Mouse (Mus musculus) small intestine, adult 2 months (tissue): ENCODE data around the gene Gstt1. TPM values are rescaled to one million over a fixed set of nuclear protein-coding genes. Genes with fewer than 3 reads are reported as not detected.
A peak's percentile ranks its signal among the peaks of the same experiment; 100 is the strongest.

Source experiments
- H3K27ac ChIP-seq: fragments of 200-500 bp; 2 replicates; pipeline ENCODE4 v1.5.1; 2012; ENCODE audit warnings: low read depth, low read length, control low read depth, inconsistent platforms; ENCODE audit not compliant: insufficient read depth
- H3K27me3 ChIP-seq: fragments of 200-500 bp; 2 replicates; pipeline ENCODE4 v1.6.1; 2012; ENCODE audit warnings: mild to moderate bottlenecking, moderate library complexity, low read length, inconsistent platforms; ENCODE audit not compliant: control insufficient read depth, insufficient read depth
- H3K36me3 ChIP-seq: fragments of 200-500 bp; 2 replicates; pipeline ENCODE4 v1.6.1; 2012; ENCODE audit warnings: mild to moderate bottlenecking, low read length, control low read depth, inconsistent platforms; ENCODE audit not compliant: control insufficient read depth, insufficient read depth
- H3K4me1 ChIP-seq: fragments of 200-500 bp; 2 replicates; pipeline ENCODE4 v1.6.1; 2012; ENCODE audit warnings: low read length, inconsistent platforms, mixed read lengths; ENCODE audit not compliant: control insufficient read depth, insufficient read depth, insufficient read length
- H3K4me3 ChIP-seq: fragments of 200-500 bp; 2 replicates; pipeline ENCODE4 v1.5.1; 2012; ENCODE audit warnings: low read depth, mild to moderate bottlenecking, control low read depth, inconsistent platforms, low read length, moderate library complexity
- CTCF ChIP-seq: fragments of 200-500 bp; IDR thresholded peaks from 2 replicates; pipeline ENCODE4 v1.5.1; 2012; ENCODE audit warnings: low read depth, mild to moderate bottlenecking, control low read depth, inconsistent platforms, low read length, moderate library complexity, mixed read lengths; ENCODE audit not compliant: insufficient replicate concordance, insufficient read length; ENCODE audit errors: extremely low read depth
- POLR2A ChIP-seq: fragments of 200-500 bp; IDR thresholded peaks from 2 replicates; pipeline ENCODE4 v1.6.1; 2012; ENCODE audit warnings: low read depth, mild to moderate bottlenecking, control low read depth, inconsistent platforms, low read length, moderate library complexity
- WGBS: fragments of 180-500 bp; shearing (Covaris S2); methylation state at CpG from one replicate; pipeline ENCODE4 v1.1.7; 2018; 5-methylcytosine and 5-hydroxymethylcytosine counted together
- polyA plus RNA-seq: library from polyadenylated mRNA; depleted of rRNA; stranded (reverse); fragments of >200 nt; gene quantifications from 2 replicates; pipeline ENCODE4 v1.2.3, GENCODE M21; 2012

Gstt1 gene
- polyA plus RNA-seq, 1 experiment, result 103 TPM

GRCm38 (mm10) chr10:75797619-75798175 is 687 bp downstream of the Gstt1 start:
- peak overlapping the region; percentile 26 for H3K27ac ChIP-seq
- H3K4me1 ChIP-seq, result peaks cover 13% of the 10 kb centered on the region
- under 1% methylated on average over 12 of the region's 12 CpGs for WGBS
- H3K27me3 ChIP-seq, result no peaks in the 10 kb centered on the region
- H3K4me3 ChIP-seq, result peak overlapping the region; percentile 68
- no peaks in the 10 kb centered on the region for H3K36me3 ChIP-seq
- no peak for TF ChIP-seq CTCF
- no peak; the same call in 1 of the 2 replicates for TF ChIP-seq POLR2A

- Histone ChIP-seq H3K36me3 (no peaks in the 10 kb centered on the region), H3K4me3 (peak overlapping the region; percentile 68), H3K27ac (no peak overlapping the region), H3K27me3 (no peaks in the 10 kb centered on the region), H3K4me1 (peaks cover 13% of the 10 kb centered on the region)
- WGBS, result 51% methylated on average over 11 of the region's 11 CpGs
- TF ChIP-seq POLR2A (no peak), CTCF (no peak)
Measured at GRCm38 (mm10) chr10:75796731-75797516, 1.5 kb downstream of the Gstt1 start.

DNA sequence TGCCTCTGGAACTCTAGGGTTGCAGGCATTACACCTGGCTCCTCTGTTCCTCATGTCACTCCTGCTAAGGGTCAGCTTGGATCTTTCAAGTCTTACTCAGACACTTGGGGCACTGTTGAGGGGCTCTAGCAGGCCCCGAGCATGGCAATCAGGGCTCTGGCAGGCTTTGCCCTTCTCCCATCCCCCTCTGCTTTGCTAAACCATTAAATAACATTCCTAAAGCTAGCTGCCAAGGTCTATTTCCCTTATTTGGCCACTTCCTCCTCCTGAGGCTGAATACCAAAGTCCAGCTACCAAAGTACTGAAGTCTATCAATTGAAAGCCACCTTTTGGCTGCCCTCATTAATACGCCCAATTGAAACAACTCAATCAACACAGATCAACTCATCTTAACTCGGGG is 3.5 kb downstream of the Gstt1 start:
- H3K36me3 ChIP-seq, result no peaks in the 10 kb centered on the region
- peaks cover 16% of the 10 kb centered on the region for H3K4me1 ChIP-seq
- peak overlapping the region; percentile 83 for H3K27ac ChIP-seq
- 5% methylated on average over 3 of the region's 3 CpGs for WGBS
- TF ChIP-seq CTCF (no peak), POLR2A (no peak)
- no peaks in the 10 kb centered on the region for H3K27me3 ChIP-seq
- no peak overlapping the region for H3K4me3 ChIP-seq

- Histone ChIP-seq H3K4me1 (peaks cover 23% of the 10 kb centered on the region), H3K27me3 (no peaks in the 10 kb centered on the region), H3K27ac (peak overlapping the region; percentile 3; the same call in 1 of the 2 replicates), H3K4me3 (no peak overlapping the region), H3K36me3 (peaks cover 2% of the 10 kb centered on the region; the same call in 1 of the 2 replicates)
- WGBS, result 38% methylated on average over 7 of the region's 7 CpGs
- TF ChIP-seq CTCF (no peak), POLR2A (no peak)
Measured at GRCm38 (mm10) chr10:75790773-75791172, 7.6 kb downstream of the Gstt1 start.

- peaks cover 18% of the 10 kb centered on the region for H3K4me1 ChIP-seq
- peaks cover 2% of the 10 kb centered on the region; the same call in 1 of the 2 replicates for H3K36me3 ChIP-seq
- WGBS, result 33% methylated on average over 5 of the region's 5 CpGs
- H3K27me3 ChIP-seq, result no peaks in the 10 kb centered on the region
- H3K4me3 ChIP-seq, result no peak overlapping the region
- peak overlapping the region; percentile 4; the same call in 1 of the 2 replicates for H3K27ac ChIP-seq
- no peak for TF ChIP-seq CTCF
- no peak for TF ChIP-seq POLR2A
Measured at GRCm38 (mm10) chr10:75789841-75790240, 8.5 kb downstream of the Gstt1 start.

GRCm38 (mm10) chr10:75789081-75789735 is 9.2 kb downstream of the Gstt1 start:
- TF ChIP-seq CTCF (no peak), POLR2A (no peak)
- no peak overlapping the region for H3K4me3 ChIP-seq
- peaks cover 12% of the 10 kb centered on the region for H3K4me1 ChIP-seq
- WGBS, result 66% methylated on average over 6 of the region's 6 CpGs
- H3K36me3 ChIP-seq, result peaks cover 2% of the 10 kb centered on the region; the same call in 1 of the 2 replicates
- 0 out of 2 replicates have a peak overlapping the region, but pooled peaks have one; percentile 25 for H3K27ac ChIP-seq
- H3K27me3 ChIP-seq, result no peaks in the 10 kb centered on the region

GRCm38 (mm10) chr10:75788277-75788676 is 10.1 kb downstream of the Gstt1 start:
- WGBS, result 95% methylated on average over 8 of the region's 8 CpGs
- no peaks in the 10 kb centered on the region for H3K27me3 ChIP-seq
- H3K36me3 ChIP-seq, result peaks cover 2% of the 10 kb centered on the region; the same call in 1 of the 2 replicates
- no peak overlapping the region for H3K27ac ChIP-seq
- no peak overlapping the region for H3K4me3 ChIP-seq
- H3K4me1 ChIP-seq, result peaks cover 10% of the 10 kb centered on the region
- TF ChIP-seq CTCF (no peak), POLR2A (no peak)
